Mouse (Mus musculus) retina, postnatal 1 day (tissue): ENCODE measurements around the gene Eml4.

Experiments
- DNase-seq: peaks from one replicate; pipeline ENCODE4 v3.0.0-alpha.2; 2012

Gene Eml4

GRCm38 (mm10) chr17:83513655-83514212 is 163.0 kb downstream of the Eml4 start:
- DNase-seq = no peak

- peak; percentile 97 for DNase-seq
Measured at GRCm38 (mm10) chr17:83514213-83514701, 163.5 kb downstream of the Eml4 start.

GRCm38 (mm10) chr17:83517280-83518015 is 166.7 kb downstream of the Eml4 start, which contains the start of gene Cox7a2l:
Cox7a2l (minus strand) TSS chr17:83517330.
- DNase-seq = no peak

- DNase-seq = no peak
Measured at GRCm38 (mm10) chr17:83521881-83522280, 171.2 kb downstream of the Eml4 start.

GRCm38 (mm10) chr17:83522590-83523379 is 172.1 kb downstream of the Eml4 start:
- no peak for DNase-seq

- DNase-seq = no peak
Measured at GRCm38 (mm10) chr17:83524753-83525152, 174.0 kb downstream of the Eml4 start.

- peak; percentile 59 for DNase-seq
Measured at GRCm38 (mm10) chr17:83525596-83525995, 174.9 kb downstream of the Eml4 start.

- DNase-seq = peak; percentile 63
Measured at GRCm38 (mm10) chr17:83526091-83526561, 175.4 kb downstream of the Eml4 start.

GRCm38 (mm10) chr17:83526624-83527532 is 176.1 kb downstream of the Eml4 start:
- DNase-seq = peak; percentile 89

GRCm38 (mm10) chr17:83527651-83528381 is 177.1 kb downstream of the Eml4 start:
- DNase-seq = peak; percentile 79
